In genomic region chr15:100870001-100870774, GRCm38 (mm10) we compare ENCODE assay signal across 8 mouse cellular contexts. TPM values are rescaled to one million over a fixed set of nuclear protein-coding genes. Genes with fewer than 3 reads are reported as not detected.
A peak's percentile ranks its signal among the peaks of the same experiment; 100 is the strongest.
DNase-seq lines count a peak whose midpoint lies in the region; ATAC-seq and TF ChIP-seq lines count a peak whose summit lies in the region.

No protein-coding gene starts in this region.

- no peak overlapping the region for H3K27ac ChIP-seq in embryonic facial prominence, embryonic 12.5 days
- H3K27ac ChIP-seq in heart, embryonic 16.5 days (ENCODE audit: low read length) = no peak overlapping the region
- peak overlapping the region; percentile 96 for H3K27ac ChIP-seq in layer of hippocampus, adult 2 months
- no peak overlapping the region for H3K27ac ChIP-seq in liver, postnatal 0 days (ENCODE audit: low read depth)

- peak; percentile 65 for TF ChIP-seq CTCF in layer of hippocampus, adult 2 months (conservative IDR thresholded peaks at IDR 0.05)
- peak; percentile 6; the same call in 1 of the 2 replicates for TF ChIP-seq CTCF in liver, postnatal 0 days (IDR thresholded peaks at IDR 0.05; ENCODE audit: low read depth)

- no peaks in the 10 kb centered on the region for H3K9me3 ChIP-seq in embryonic facial prominence, embryonic 12.5 days
- H3K9me3 ChIP-seq in heart, embryonic 16.5 days (replicated peaks; ENCODE audit: control insufficient read depth, low read length) = 0 out of 2 replicates have a peak, but pooled peaks cover 5% of the 10 kb centered on the region
- H3K9me3 ChIP-seq in liver, postnatal 0 days (ENCODE audit: low read length) = no peaks in the 10 kb centered on the region

- peak; percentile 70 for ATAC-seq in embryonic facial prominence, embryonic 12.5 days (ENCODE audit: insufficient number of reproducible peaks, insufficient read depth, low FRiP score, low TSS enrichment)
- ATAC-seq in heart, embryonic 16.5 days (replicated peaks; ENCODE audit: extremely low read depth, insufficient read depth, low FRiP score) = no peak; the same call in 1 of the 2 replicates
- ATAC-seq in liver, postnatal 0 days = no peak

- peaks cover 26% of the 10 kb centered on the region for H3K4me1 ChIP-seq in embryonic facial prominence, embryonic 12.5 days
- H3K4me1 ChIP-seq in heart, embryonic 16.5 days (ENCODE audit: control insufficient read depth, insufficient read depth, low read length) = peaks cover 4% of the 10 kb centered on the region
- peaks cover 3% of the 10 kb centered on the region; the same call in 1 of the 2 replicates for H3K4me1 ChIP-seq in liver, postnatal 0 days (ENCODE audit: insufficient read depth)

- DNase-seq in CD4-positive helper T cell, adult 2 months (ENCODE audit: low read depth, low spot score) = peak; percentile 50
- peak; percentile 77 for DNase-seq in adrenal gland, postnatal 25 days
- DNase-seq in layer of hippocampus, adult 2 months (ENCODE audit: low spot score in 2 of 2) = peak; percentile 63 to 82
- DNase-seq in liver, postnatal 0 days = peak; percentile 56
- peak; percentile 68 for DNase-seq in retina, adult 2 months (ENCODE audit: low read depth, low spot score)
- DNase-seq in urinary bladder, postnatal 25 days (ENCODE audit: low spot score) = peak; percentile 51

- H3K4me3 ChIP-seq in embryonic facial prominence, embryonic 12.5 days = peak overlapping the region; percentile 39
- H3K4me3 ChIP-seq in heart, embryonic 16.5 days (ENCODE audit: low read length) = peak overlapping the region; percentile 64
- peak overlapping the region; percentile 70 for H3K4me3 ChIP-seq in layer of hippocampus, adult 2 months
- H3K4me3 ChIP-seq in liver, postnatal 0 days (ENCODE audit: low read depth, low read length) = peak overlapping the region; percentile 39

- no peak overlapping the region for H3K9ac ChIP-seq in embryonic facial prominence, embryonic 12.5 days
- no peak overlapping the region for H3K9ac ChIP-seq in heart, embryonic 16.5 days (ENCODE audit: low read length)
- no peak overlapping the region for H3K9ac ChIP-seq in liver, postnatal 0 days (replicated peaks)

- 3% methylated on average over 36 of the region's 66 CpGs for WGBS in embryonic facial prominence, embryonic 12.5 days
- WGBS in heart, embryonic 16.5 days = 1% methylated on average over 50 of the region's 66 CpGs
- WGBS in liver, postnatal 0 days (ENCODE audit: insufficient replicate concordance) = 3% methylated on average over 50 of the region's 66 CpGs

- TF ChIP-seq EP300 in liver, postnatal 0 days (IDR thresholded peaks at IDR 0.05; ENCODE audit: low read depth) = no peak

- no peaks in the 10 kb centered on the region for H3K36me3 ChIP-seq in embryonic facial prominence, embryonic 12.5 days
- H3K36me3 ChIP-seq in heart, embryonic 16.5 days (ENCODE audit: control insufficient read depth, insufficient read depth) = no peaks in the 10 kb centered on the region
- H3K36me3 ChIP-seq in liver, postnatal 0 days (replicated peaks; ENCODE audit: insufficient read depth, low read length) = no peaks in the 10 kb centered on the region

- peaks cover 39% of the 10 kb centered on the region for H3K27me3 ChIP-seq in embryonic facial prominence, embryonic 12.5 days
- peaks cover 60% of the 10 kb centered on the region for H3K27me3 ChIP-seq in heart, embryonic 16.5 days (ENCODE audit: control insufficient read depth, insufficient read depth, low read length)
- H3K27me3 ChIP-seq in liver, postnatal 0 days (ENCODE audit: insufficient read depth, low read length) = peaks cover 49% of the 10 kb centered on the region

- H3K4me2 ChIP-seq in embryonic facial prominence, embryonic 12.5 days (replicated peaks) = peak overlapping the region; percentile 63
- peak overlapping the region; percentile 79 for H3K4me2 ChIP-seq in heart, embryonic 16.5 days (ENCODE audit: low read depth, low read length)
- H3K4me2 ChIP-seq in liver, postnatal 0 days (ENCODE audit: low read depth, low read length) = peak overlapping the region; percentile 71

RNA-seq across cellular contexts. Expression of gene Scn8a, which starts 0.5 kb away (rescaled TPM):
- 4.4 and 4.8 TPM in 2 replicates for total RNA-seq in adrenal gland, postnatal 25 days (2021)
- polyA plus RNA-seq in embryonic facial prominence, embryonic 12.5 days (2016; fragmentation: Nextera tagmentation; extraction: Ambion mirVana) = 10.7 and 11.7 TPM in 2 replicates
- polyA plus RNA-seq in heart, embryonic 16.5 days (2015; fragmentation: Nextera tagmentation; extraction: Ambion mirVana) = 0.71 and 1.5 TPM in 2 replicates
- 100 to 1,000 TPM; 245 to 263 TPM for total RNA-seq in layer of hippocampus, adult 2 months (2021)
- polyA plus RNA-seq in liver, postnatal 0 days (2015; fragmentation: Nextera tagmentation; extraction: Ambion mirVana) = 0.44 and 0.63 TPM in 2 replicates
